Comparison of ENCODE assay signal across 8 mouse cellular contexts in genomic region chr6:72534035-72534809, GRCm38 (mm10). TPM values are rescaled to one million over a fixed set of nuclear protein-coding genes. Genes with fewer than 3 reads are reported as not detected.
DNase-seq lines count a peak whose midpoint lies in the region; ATAC-seq lines count a peak whose summit lies in the region.

No protein-coding gene starts in this region.

- peaks cover 35% of the 10 kb centered on the region for H3K4me1 ChIP-seq in limb, embryonic 13.5 days
- H3K4me1 ChIP-seq in midbrain, embryonic 16.5 days (ENCODE audit: control insufficient read depth, insufficient read depth, low read length) = peaks cover 18% of the 10 kb centered on the region

- no peak overlapping the region for H3K4me3 ChIP-seq in limb, embryonic 13.5 days
- no peak overlapping the region for H3K4me3 ChIP-seq in midbrain, embryonic 16.5 days (ENCODE audit: low read depth, low read length)

- H3K4me2 ChIP-seq in limb, embryonic 13.5 days (replicated peaks) = 0 out of 2 replicates have a peak overlapping the region, but pooled peaks have one; percentile 7
- no peak overlapping the region for H3K4me2 ChIP-seq in midbrain, embryonic 16.5 days (ENCODE audit: low read length)

- intact Hi-C loops in gastrocnemius, postnatal 36 days (cut with DNase I) = loop anchor here (1.0 kb wide), 1 partner anchor 106 kb away; no protein-coding TSS in a partner anchor

- H3K36me3 ChIP-seq in limb, embryonic 13.5 days = no peaks in the 10 kb centered on the region
- no peaks in the 10 kb centered on the region for H3K36me3 ChIP-seq in midbrain, embryonic 16.5 days (ENCODE audit: control insufficient read depth, insufficient read depth, low read length)

- no peaks in the 10 kb centered on the region for H3K27me3 ChIP-seq in limb, embryonic 13.5 days
- H3K27me3 ChIP-seq in midbrain, embryonic 16.5 days (ENCODE audit: control insufficient read depth, insufficient read depth, low read depth, low read length) = no peaks in the 10 kb centered on the region

- H3K27ac ChIP-seq in limb, embryonic 13.5 days = peak overlapping the region; percentile 52; the same call in 1 of the 2 replicates
- H3K27ac ChIP-seq in midbrain, embryonic 16.5 days (ENCODE audit: low read length) = no peak overlapping the region

- no peak overlapping the region for H3K9ac ChIP-seq in limb, embryonic 13.5 days
- H3K9ac ChIP-seq in midbrain, embryonic 16.5 days (ENCODE audit: low read depth, low read length) = no peak overlapping the region

- ATAC-seq in common myeloid progenitor, adult 5-6 weeks (replicated peaks; ENCODE audit: low read depth, poor library complexity, severe bottlenecking) = peak; percentile 56
- ATAC-seq in inflammation-experienced regulatory T-cells, adult 6 months = peak; percentile 32
- peak; percentile 69 for ATAC-seq in limb, embryonic 13.5 days (ENCODE audit: low FRiP score, low read depth)
- peak; percentile 21; the same call in 1 of the 2 replicates for ATAC-seq in midbrain, embryonic 16.5 days

- H3K9me3 ChIP-seq in limb, embryonic 13.5 days = no peaks in the 10 kb centered on the region
- no peaks in the 10 kb centered on the region for H3K9me3 ChIP-seq in midbrain, embryonic 16.5 days (replicated peaks; ENCODE audit: control insufficient read depth, low read length, poor library complexity, severe bottlenecking)

- peak; percentile 89 for DNase-seq in 3T3-L1 (ENCODE audit: low read depth, low spot score)
- DNase-seq in T-cell, adult 2 months (ENCODE audit: low spot score) = peak; percentile 65
- peak; percentile 52 to 62 for DNase-seq in gastrocnemius, postnatal 36 days
- DNase-seq in spleen, postnatal 4 days (ENCODE audit: low spot score in 2 of 2) = peak; percentile 48 to 77

- WGBS in limb, embryonic 13.5 days = 17% methylated on average over 9 of the region's 9 CpGs
- WGBS in midbrain, embryonic 16.5 days = 38% methylated on average over 9 of the region's 9 CpGs

RNA-seq across cellular contexts. Expression of gene Capg, which starts 10.0 kb away (rescaled TPM):
- total RNA-seq in common myeloid progenitor, adult 5-6 weeks (2017) = 32.4 and 56.4 TPM in 2 replicates
- 10 to 100 TPM in 1 of 2 experiments, 1 to 10 TPM in 1; 7.2 to 11.8 TPM for total RNA-seq in gastrocnemius, postnatal 36 days (2021)
- polyA plus RNA-seq in inflammation-experienced regulatory T-cells, adult 6 months (2017; shearing (Covaris generic)) = 100 to 1,000 TPM; 499 to 613 (median 536) TPM
- 35.8 and 41.3 TPM in 2 replicates for polyA plus RNA-seq in limb, embryonic 13.5 days (2015; fragmentation: Nextera tagmentation; extraction: Ambion mirVana)
- polyA plus RNA-seq in midbrain, embryonic 16.5 days (2015; fragmentation: Nextera tagmentation; extraction: Ambion mirVana) = 5.9 and 6.8 TPM in 2 replicates

RNA-seq across cellular contexts. Expression of gene Sh2d6, which starts 12.7 kb away (rescaled TPM):
- not detected in 2 replicates for total RNA-seq in common myeloid progenitor, adult 5-6 weeks (2017)
- total RNA-seq in gastrocnemius, postnatal 36 days (2021) = 1 to 10 TPM in 1 of 2 experiments, under 1 TPM in 1; 0.66 to 1.7 TPM
- not detected for polyA plus RNA-seq in inflammation-experienced regulatory T-cells, adult 6 months (2017; shearing (Covaris generic))
- polyA plus RNA-seq in limb, embryonic 13.5 days (2015; fragmentation: Nextera tagmentation; extraction: Ambion mirVana) = 0.15 and 0.28 TPM in 2 replicates
- 0.65 and 0.84 TPM in 2 replicates for polyA plus RNA-seq in midbrain, embryonic 16.5 days (2015; fragmentation: Nextera tagmentation; extraction: Ambion mirVana)

Comparison
In these comparisons a context has a peak if more than half of its experiments do, and no peak if none do; other contexts are left out.
1. RNA of gene Capg, which starts 10.0 kb away (polyA plus RNA-seq): 499 to 613 TPM in inflammation-experienced regulatory T-cells, adult 6 months; 35.8 to 41.3 TPM in limb, embryonic 13.5 days and 5.9 to 6.8 TPM in midbrain, embryonic 16.5 days; every median in the first group is over 10 times any median in the second.
2. Peak in every context shown above with its lines, with median percentiles within 50 percentile points of each other: DNase-seq and ATAC-seq.